Mouse (Mus musculus): Measurements from ENCODE around the gene Fbxo11.
"Not testable (repeated sequence)": the region's sequence is repeated elsewhere in the genome, so short reads cannot be mapped to it uniquely, and the experiment has no call there.

Fbxo11 gene

GRCm38 (mm10) chr17:87963081-87964075 is 101.7 kb downstream of the Fbxo11 start:
- no peak for DNase-seq (ENCODE audit: low spot score)

- not testable (repeated sequence) for DNase-seq (ENCODE audit: low spot score)
Observed at GRCm38 (mm10) chr17:87959931-87960330, 105.2 kb downstream of the Fbxo11 start.

GRCm38 (mm10) chr17:87959406-87959805 is 105.7 kb downstream of the Fbxo11 start:
- not testable (repeated sequence) for DNase-seq (ENCODE audit: low spot score)

- no peak for DNase-seq (ENCODE audit: low spot score)
Observed at GRCm38 (mm10) chr17:87958283-87958682, 106.8 kb downstream of the Fbxo11 start.

- DNase-seq (ENCODE audit: low spot score): no peak
Observed at GRCm38 (mm10) chr17:87957096-87957840, 107.8 kb downstream of the Fbxo11 start.

- not testable (repeated sequence) for DNase-seq (ENCODE audit: low spot score)
Observed at GRCm38 (mm10) chr17:87954618-87955124, 110.4 kb downstream of the Fbxo11 start.

- DNase-seq (ENCODE audit: low spot score): peak; percentile 35
Observed at GRCm38 (mm10) chr17:87948965-87949584, 116.0 kb downstream of the Fbxo11 start.

Measured in c-Kit-positive CD71-positive TER-119-positive erythroid progenitor cells, embryonic 14.5 days (primary cell).